Mouse (Mus musculus) neural tube, embryonic 14.5 days (tissue): ENCODE results near the gene Wars. TPM values are rescaled to one million over a fixed set of nuclear protein-coding genes. Genes with fewer than 3 reads are reported as not detected.
A peak's percentile ranks its signal among the peaks of the same experiment; 100 is the strongest.

ENCODE experiments used
- ATAC-seq: fragments of 200-750 bp; cut with Nextera tagmentation; 2 replicates; pipeline ENCODE4 v1.8.0; 2017; ENCODE audit warnings: low read depth, mild to moderate bottlenecking, moderate TSS enrichment, moderate library complexity
- H3K27ac ChIP-seq: fragments of 300-500 bp; sonication (generic); 2 replicates; pipeline ENCODE4 v1.5.1; 2014; ENCODE audit warnings: low read depth, mild to moderate bottlenecking, control low read depth, low read length, moderate library complexity, mixed read lengths
- H3K27me3 ChIP-seq: fragments of 300-500 bp; sonication (generic); 2 replicates; pipeline ENCODE4 v1.6.1; 2014; ENCODE audit warnings: low read length; ENCODE audit not compliant: control insufficient read depth, insufficient read depth
- H3K36me3 ChIP-seq: fragments of 300-500 bp; sonication (generic); 2 replicates; pipeline ENCODE4 v1.6.1; 2014; ENCODE audit warnings: low read length, mixed read lengths; ENCODE audit not compliant: control insufficient read depth, insufficient read depth
- H3K4me1 ChIP-seq: fragments of 300-500 bp; sonication (generic); 2 replicates; pipeline ENCODE4 v1.6.1; 2014; ENCODE audit warnings: low read length; ENCODE audit not compliant: control insufficient read depth, insufficient read depth
- H3K4me2 ChIP-seq: fragments of 300-500 bp; sonication (generic); 2 replicates; pipeline ENCODE4 v1.6.1; 2014; ENCODE audit warnings: mild to moderate bottlenecking, low read depth, low read length, control low read depth
- H3K4me3 ChIP-seq: fragments of 300-500 bp; sonication (generic); 2 replicates; pipeline ENCODE4 v1.5.1; 2014; ENCODE audit warnings: low read depth, low read length, control low read depth, mixed read lengths
- H3K9ac ChIP-seq: fragments of 300-500 bp; sonication (generic); replicated peaks from 2 replicates; pipeline ENCODE4 v1.6.1; 2014; ENCODE audit warnings: low read depth, mild to moderate bottlenecking, control low read depth, low read length, mixed read lengths
- H3K9me3 ChIP-seq: fragments of 300-500 bp; sonication (generic); 2 replicates; pipeline ENCODE4 v1.6.1; 2016; ENCODE audit warnings: low read length; ENCODE audit not compliant: control insufficient read depth
- WGBS: fragments of 180-500 bp; shearing (Covaris S2); extraction: QIAGEN DNeasy Blood & Tissue Kit; methylation state at CpG from one replicate; pipeline ENCODE4 v1.1.7; 2014; 5-methylcytosine and 5-hydroxymethylcytosine counted together
- polyA plus RNA-seq: library from polyadenylated mRNA; unstranded; fragments of >200 nt; fragmentation: Nextera tagmentation; extraction: Ambion mirVana; gene quantifications from 2 replicates; pipeline ENCODE4 v1.2.1, GENCODE M21; 2014

Gene Wars
- polyA plus RNA-seq, 1 experiment from 2014 or later = 102 TPM

- no peak overlapping the region for H3K4me2 ChIP-seq
- H3K36me3 ChIP-seq = no peaks in the 10 kb centered on the region
- H3K9me3 ChIP-seq = no peaks in the 10 kb centered on the region
- no peak overlapping the region for H3K9ac ChIP-seq
- H3K27me3 ChIP-seq = no peaks in the 10 kb centered on the region
- peaks cover 66% of the 10 kb centered on the region for H3K4me1 ChIP-seq
- 10% methylated on average over 12 of the region's 12 CpGs for WGBS
- peak; percentile 53; the same call in 1 of the 2 replicates for ATAC-seq
- no peak overlapping the region for H3K4me3 ChIP-seq
- H3K27ac ChIP-seq = 0 out of 2 replicates have a peak overlapping the region, but pooled peaks have one; percentile 4
Measured at GRCm38 (mm10) chr12:108914709-108915340, 20.9 kb upstream of the Wars start.

DNA sequence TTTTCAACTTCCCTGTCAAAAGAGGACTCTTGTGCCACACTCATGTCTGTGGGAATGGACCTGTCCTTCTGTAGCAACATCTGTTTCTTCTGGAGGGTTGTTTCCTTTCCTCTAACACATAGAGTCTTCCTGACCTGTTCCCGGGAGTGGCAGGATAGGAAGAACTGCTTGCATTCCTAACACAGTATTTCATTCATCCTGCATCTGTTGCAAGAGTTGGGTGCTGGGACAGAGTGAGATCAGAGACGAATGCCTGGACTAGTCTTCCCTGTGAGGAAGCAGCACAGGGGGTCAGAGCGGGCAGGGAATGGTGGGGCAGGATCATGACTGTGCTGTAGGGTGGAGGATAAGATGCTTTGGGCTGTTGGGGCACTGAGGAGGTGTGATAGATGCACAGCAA lies 20.2 kb upstream of the Wars start:
- Histone ChIP-seq H3K36me3 (no peaks in the 10 kb centered on the region), H3K9ac (no peak overlapping the region), H3K9me3 (no peaks in the 10 kb centered on the region), H3K4me2 (no peak overlapping the region), H3K4me3 (no peak overlapping the region), H3K4me1 (peaks cover 70% of the 10 kb centered on the region), H3K27me3 (no peaks in the 10 kb centered on the region), H3K27ac (no peak overlapping the region)
- ATAC-seq = no peak
- 46% methylated on average over 3 of the region's 3 CpGs for WGBS

DNA sequence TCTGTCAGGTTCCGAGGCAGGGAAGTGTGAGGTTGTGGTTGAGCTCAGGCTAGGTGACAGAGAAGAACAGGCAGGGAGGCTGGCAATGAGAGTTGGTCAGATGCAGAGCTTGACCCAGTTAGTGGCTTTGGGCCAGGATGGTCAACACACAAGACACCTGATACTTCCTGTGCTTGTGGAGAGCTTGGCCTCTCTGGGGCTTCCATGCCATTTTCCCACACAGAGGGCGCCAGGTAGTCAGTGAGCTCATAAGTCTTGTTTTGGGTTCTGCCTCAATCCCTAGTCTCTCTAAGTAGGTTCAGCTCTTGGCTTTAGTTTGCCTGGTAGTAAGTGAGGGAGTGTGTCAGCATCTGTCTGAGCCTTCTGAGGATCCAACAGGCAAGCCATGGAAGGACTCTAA lies 18.5 kb upstream of the Wars start:
- H3K27ac ChIP-seq = no peak overlapping the region
- no peak overlapping the region for H3K4me2 ChIP-seq
- H3K4me3 ChIP-seq = no peak overlapping the region
- no peaks in the 10 kb centered on the region for H3K27me3 ChIP-seq
- H3K9me3 ChIP-seq = no peaks in the 10 kb centered on the region
- no peaks in the 10 kb centered on the region for H3K36me3 ChIP-seq
- H3K4me1 ChIP-seq = peaks cover 66% of the 10 kb centered on the region
- no peak overlapping the region for H3K9ac ChIP-seq
- WGBS = 97% methylated on average over 2 of the region's 2 CpGs
- no peak for ATAC-seq

- Histone ChIP-seq H3K4me3 (no peak overlapping the region), H3K9ac (no peak overlapping the region; the same call in 1 of the 2 replicates), H3K9me3 (no peaks in the 10 kb centered on the region), H3K36me3 (no peaks in the 10 kb centered on the region), H3K4me1 (peaks cover 65% of the 10 kb centered on the region), H3K27me3 (no peaks in the 10 kb centered on the region), H3K4me2 (no peak overlapping the region), H3K27ac (no peak overlapping the region)
- no peak for ATAC-seq
- WGBS = 81% methylated on average over 8 of the region's 8 CpGs
Measured at GRCm38 (mm10) chr12:108909846-108910433, 16.0 kb upstream of the Wars start.

- H3K9me3 ChIP-seq = no peaks in the 10 kb centered on the region
- H3K4me3 ChIP-seq = no peak overlapping the region
- H3K4me2 ChIP-seq = no peak overlapping the region
- H3K36me3 ChIP-seq = no peaks in the 10 kb centered on the region
- WGBS = 23% methylated on average over 12 of the region's 12 CpGs
- H3K27ac ChIP-seq = peak overlapping the region; percentile 22; the same call in 1 of the 2 replicates
- peaks cover 52% of the 10 kb centered on the region for H3K4me1 ChIP-seq
- ATAC-seq = no peak
- no peak overlapping the region for H3K9ac ChIP-seq
- no peaks in the 10 kb centered on the region for H3K27me3 ChIP-seq
Measured at GRCm38 (mm10) chr12:108906398-108906797, 12.4 kb upstream of the Wars start.

- Histone ChIP-seq H3K36me3 (no peaks in the 10 kb centered on the region), H3K9ac (no peak overlapping the region), H3K4me1 (peaks cover 52% of the 10 kb centered on the region), H3K27me3 (no peaks in the 10 kb centered on the region), H3K27ac (peak overlapping the region; percentile 57; the same call in 1 of the 2 replicates), H3K4me3 (no peak overlapping the region), H3K4me2 (no peak overlapping the region), H3K9me3 (no peaks in the 10 kb centered on the region)
- ATAC-seq = no peak
- 19% methylated on average over 14 of the region's 14 CpGs for WGBS
Measured at GRCm38 (mm10) chr12:108905620-108906302, 11.8 kb upstream of the Wars start.

GRCm38 (mm10) chr12:108904276-108904653 lies 10.3 kb upstream of the Wars start:
- Histone ChIP-seq H3K27me3 (no peaks in the 10 kb centered on the region), H3K4me3 (no peak overlapping the region), H3K4me1 (peaks cover 42% of the 10 kb centered on the region), H3K9ac (no peak overlapping the region), H3K4me2 (no peak overlapping the region), H3K36me3 (no peaks in the 10 kb centered on the region), H3K9me3 (no peaks in the 10 kb centered on the region), H3K27ac (no peak overlapping the region)
- no peak for ATAC-seq
- WGBS = 18% methylated on average over 8 of the region's 8 CpGs

DNA sequence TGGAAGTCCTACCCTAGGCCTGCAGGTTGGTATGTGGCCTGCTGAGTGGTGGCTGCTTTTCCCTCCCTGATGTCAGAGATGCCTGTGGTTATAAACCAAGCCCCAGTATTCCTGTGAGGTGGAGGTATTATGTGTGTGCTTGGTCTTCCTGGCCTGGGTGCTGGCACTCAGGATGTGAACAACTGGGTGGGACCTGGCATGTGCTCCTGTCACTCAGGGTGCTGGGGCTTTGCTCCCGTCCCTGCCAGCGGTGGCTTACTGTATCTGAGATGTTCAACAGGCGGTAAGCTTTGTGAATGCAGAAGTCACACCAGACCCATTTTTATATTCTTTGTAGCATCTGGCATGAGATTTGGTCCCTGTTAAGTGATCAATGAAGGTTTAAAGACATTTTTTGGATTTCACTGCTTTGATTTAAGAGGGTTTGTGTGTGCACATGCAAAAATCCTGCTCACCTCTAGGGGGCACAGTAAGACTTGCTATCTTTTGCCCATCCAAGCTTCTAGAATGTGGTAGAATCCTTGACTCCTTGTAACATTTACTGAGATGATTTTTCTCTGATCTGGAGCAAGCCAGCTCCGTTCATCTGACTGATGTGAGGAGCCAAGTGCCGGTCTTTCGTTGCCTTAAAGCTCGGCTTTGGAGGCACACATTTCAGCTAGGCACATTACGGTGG lies 9.8 kb upstream of the Wars start:
- Histone ChIP-seq H3K27ac (no peak overlapping the region), H3K4me3 (no peak overlapping the region), H3K27me3 (no peaks in the 10 kb centered on the region), H3K36me3 (no peaks in the 10 kb centered on the region), H3K9me3 (no peaks in the 10 kb centered on the region), H3K9ac (no peak overlapping the region), H3K4me2 (no peak overlapping the region), H3K4me1 (peaks cover 37% of the 10 kb centered on the region)
- no peak for ATAC-seq
- 55% methylated on average over 8 of the region's 8 CpGs for WGBS

- no peak overlapping the region for H3K27ac ChIP-seq
- H3K4me3 ChIP-seq = no peak overlapping the region
- ATAC-seq = 0 out of 2 replicates have a peak, but pooled peaks have one; percentile 18
- WGBS = 17% methylated on average over 8 of the region's 8 CpGs
- H3K27me3 ChIP-seq = no peaks in the 10 kb centered on the region
- no peaks in the 10 kb centered on the region for H3K9me3 ChIP-seq
- no peaks in the 10 kb centered on the region for H3K36me3 ChIP-seq
- H3K9ac ChIP-seq = no peak overlapping the region
- peaks cover 30% of the 10 kb centered on the region for H3K4me1 ChIP-seq
- H3K4me2 ChIP-seq = no peak overlapping the region
Measured at GRCm38 (mm10) chr12:108902940-108903339, 9.0 kb upstream of the Wars start.
